Mouse (Mus musculus) ES-E14 (cell line): ENCODE data around the gene Cd28. TPM values are rescaled to one million over a fixed set of nuclear protein-coding genes. Genes with fewer than 3 reads are reported as not detected.

Experiments
- DNase-seq: peaks from one replicate; pipeline ENCODE4 v3.0.0-alpha.2; 2013; ENCODE audit warnings: low read depth, low spot score
- H3K27ac ChIP-seq: 2 replicates; pipeline ENCODE4 v1.5.1; 2012; ENCODE audit warnings: low read depth, mild to moderate bottlenecking, low read length, moderate library complexity, mixed read lengths; ENCODE audit not compliant: poor library complexity, insufficient read depth, severe bottlenecking
- H3K36me3 ChIP-seq: 2 replicates; pipeline ENCODE4 v1.6.1; 2012; ENCODE audit warnings: mild to moderate bottlenecking, low read length, moderate library complexity, mixed read lengths; ENCODE audit not compliant: control insufficient read depth, poor library complexity, insufficient read depth, severe bottlenecking
- H3K4me1 ChIP-seq, 2 experiments: fragments of 150-350 bp in 1 of 2; sonication (generic) in 1 of 2; 2 replicates each; pipeline ENCODE4 v1.6.1; 2012; ENCODE audit warnings: low read length in 2 of 2, mild to moderate bottlenecking in 1 of 2, mixed read lengths in 1 of 2; ENCODE audit not compliant: control insufficient read depth in 2 of 2, insufficient read depth in 2 of 2, poor library complexity in 1 of 2
- H3K4me3 ChIP-seq, 2 experiments: fragments of 150-350 bp in 1 of 2; sonication (generic) in 1 of 2; 2 replicates each; pipeline ENCODE4 v1.5.1; 2012; ENCODE audit warnings: low read length in 2 of 2, low read depth in 1 of 2, mild to moderate bottlenecking in 1 of 2, mixed read lengths in 1 of 2; ENCODE audit not compliant: insufficient read depth in 1 of 2, poor library complexity in 1 of 2, severe bottlenecking in 1 of 2
- H3K9ac ChIP-seq: 2 replicates; pipeline ENCODE4 v1.6.1; 2012; ENCODE audit warnings: low read depth, mild to moderate bottlenecking, low read length, mixed read lengths; ENCODE audit not compliant: poor library complexity, insufficient read depth, severe bottlenecking
- H3K9me3 ChIP-seq: fragments of 150-350 bp; sonication (generic); 2 replicates; pipeline ENCODE4 v1.6.1; 2012; ENCODE audit warnings: low read depth, mild to moderate bottlenecking, low read length; ENCODE audit not compliant: control insufficient read depth, insufficient read depth
- CHD2 ChIP-seq: IDR thresholded peaks from 2 replicates; pipeline ENCODE4 v1.6.1; 2014; ENCODE audit warnings: mild to moderate bottlenecking, low read depth, low read length, inconsistent platforms
- HCFC1 ChIP-seq: IDR thresholded peaks from 2 replicates; pipeline ENCODE4 v1.6.1; 2012; ENCODE audit warnings: low read length, inconsistent platforms, borderline replicate concordance; ENCODE audit not compliant: insufficient read depth
- MAFK ChIP-seq: IDR thresholded peaks from 2 replicates; pipeline ENCODE4 v1.6.1; 2014; ENCODE audit warnings: mild to moderate bottlenecking, low read depth, low read length, inconsistent platforms; ENCODE audit not compliant: insufficient read depth
- ZC3H11A ChIP-seq: IDR thresholded peaks from 2 replicates; pipeline ENCODE4 v1.6.1; 2012; ENCODE audit warnings: low read depth, mild to moderate bottlenecking, inconsistent platforms, low read length, borderline replicate concordance
- ZNF384 ChIP-seq: IDR thresholded peaks from 2 replicates; pipeline ENCODE4 v1.6.1; 2012; ENCODE audit warnings: low read depth, low read length, inconsistent platforms
- in situ Hi-C, 2 experiments: fragments of 600-800 bp; cut with MboI; formaldehyde crosslinking; loops; one replicate each; pipeline ENCODE4 v1.15.1; 2025; ENCODE audit warnings: low sequenced_read_pairs in 2 of 2, inconsistent platforms in 1 of 2; ENCODE audit not compliant: unreplicated experiment in 2 of 2
- total RNA-seq: library from RNA; depleted of rRNA; stranded (reverse); fragments of 300-350 nt; gene quantifications from 2 replicates; pipeline ENCODE4 v1.2.3, GENCODE M21; 2012

The Cd28 gene
- total RNA-seq, 1 experiment = 0.22 TPM

DNA sequence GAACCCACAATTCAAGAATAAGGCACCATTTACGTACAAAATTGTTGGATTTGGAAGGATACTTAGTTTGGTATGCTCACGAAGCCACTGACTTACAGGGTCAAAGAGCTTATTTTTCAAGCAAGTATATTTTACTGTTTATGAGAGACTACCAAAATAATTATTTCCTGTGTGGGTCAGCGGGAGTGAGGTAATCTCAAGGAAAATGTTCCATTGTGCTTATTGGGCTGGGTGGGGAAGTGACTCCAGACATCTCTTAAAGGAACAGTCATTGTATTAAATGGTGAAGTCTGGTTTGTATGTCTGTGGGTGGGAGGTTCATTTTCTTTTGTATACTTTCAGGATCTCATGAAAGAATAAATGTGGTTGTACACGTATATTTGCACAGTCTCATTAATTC is 2.0 kb downstream of the Cd28 start:
- Histone ChIP-seq H3K36me3 (no peaks in the 10 kb centered on the region), H3K9ac (no peak overlapping the region), H3K4me1 (no peaks in the 10 kb centered on the region), H3K27ac (no peak overlapping the region), H3K9me3 (peaks cover 1% of the 10 kb centered on the region; the same call in 1 of the 2 replicates), H3K4me3 (no peak overlapping the region)
- in situ Hi-C loops = no loop called here
- no peak for DNase-seq
- TF ChIP-seq MAFK (no peak), ZNF384 (no peak), ZC3H11A (no peak), CHD2 (no peak), HCFC1 (no peak)

DNA sequence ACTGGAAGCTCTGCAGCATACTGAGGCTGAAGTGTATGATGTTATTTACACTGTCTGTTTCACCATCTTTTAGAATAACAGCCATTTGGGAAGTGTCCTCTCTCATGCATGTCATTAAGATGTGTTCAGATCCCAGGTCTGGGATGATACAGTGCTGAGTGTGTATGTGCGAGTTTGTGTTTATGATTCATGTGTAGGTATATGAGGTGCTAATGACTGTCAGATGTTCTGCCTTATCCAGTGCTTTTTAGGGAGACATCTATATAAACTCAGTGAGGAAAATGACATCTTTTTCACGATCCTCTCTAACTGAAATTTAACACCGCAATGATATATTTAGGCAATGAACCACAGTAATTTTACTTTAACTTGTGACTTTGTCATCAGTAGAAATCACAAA is 7.0 kb downstream of the Cd28 start:
- Histone ChIP-seq H3K9me3 (peaks cover 6% of the 10 kb centered on the region), H3K9ac (no peak overlapping the region), H3K4me3 (no peak overlapping the region), H3K27ac (no peak overlapping the region), H3K4me1 (no peaks in the 10 kb centered on the region), H3K36me3 (no peaks in the 10 kb centered on the region)
- no peak for TF ChIP-seq ZNF384
- TF ChIP-seq CHD2 = no peak
- TF ChIP-seq MAFK = no peak
- TF ChIP-seq ZC3H11A = no peak
- TF ChIP-seq HCFC1 = no peak
- in situ Hi-C loops = no loop called here
- DNase-seq = no peak

DNA sequence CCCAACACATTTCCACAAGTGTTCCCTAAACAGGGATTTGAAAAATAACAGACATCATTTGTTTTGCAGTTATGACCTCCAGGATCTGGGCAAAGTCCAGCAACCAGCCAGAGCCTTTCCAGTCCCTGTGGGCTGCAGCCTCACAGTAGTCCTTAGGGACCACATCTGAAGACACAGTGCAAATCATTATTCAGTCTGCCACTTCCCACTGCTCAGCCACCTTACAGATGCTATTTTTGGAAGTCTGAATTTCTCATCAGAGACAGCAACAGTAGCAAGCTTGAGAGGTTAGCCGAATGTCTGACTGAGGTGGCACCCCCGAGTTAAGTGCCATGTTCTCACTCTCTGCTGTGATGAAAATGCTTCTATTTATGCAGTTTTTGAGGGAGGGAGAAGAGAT is 15.3 kb downstream of the Cd28 start:
- Histone ChIP-seq H3K36me3 (no peaks in the 10 kb centered on the region), H3K9ac (no peak overlapping the region), H3K4me1 (no peaks in the 10 kb centered on the region), H3K9me3 (peaks cover 11% of the 10 kb centered on the region), H3K4me3 (no peak overlapping the region), H3K27ac (no peak overlapping the region)
- TF ChIP-seq HCFC1 (no peak), ZNF384 (no peak), MAFK (no peak), CHD2 (no peak), ZC3H11A (no peak)
- in situ Hi-C loops = no loop called here
- no peak for DNase-seq

DNA sequence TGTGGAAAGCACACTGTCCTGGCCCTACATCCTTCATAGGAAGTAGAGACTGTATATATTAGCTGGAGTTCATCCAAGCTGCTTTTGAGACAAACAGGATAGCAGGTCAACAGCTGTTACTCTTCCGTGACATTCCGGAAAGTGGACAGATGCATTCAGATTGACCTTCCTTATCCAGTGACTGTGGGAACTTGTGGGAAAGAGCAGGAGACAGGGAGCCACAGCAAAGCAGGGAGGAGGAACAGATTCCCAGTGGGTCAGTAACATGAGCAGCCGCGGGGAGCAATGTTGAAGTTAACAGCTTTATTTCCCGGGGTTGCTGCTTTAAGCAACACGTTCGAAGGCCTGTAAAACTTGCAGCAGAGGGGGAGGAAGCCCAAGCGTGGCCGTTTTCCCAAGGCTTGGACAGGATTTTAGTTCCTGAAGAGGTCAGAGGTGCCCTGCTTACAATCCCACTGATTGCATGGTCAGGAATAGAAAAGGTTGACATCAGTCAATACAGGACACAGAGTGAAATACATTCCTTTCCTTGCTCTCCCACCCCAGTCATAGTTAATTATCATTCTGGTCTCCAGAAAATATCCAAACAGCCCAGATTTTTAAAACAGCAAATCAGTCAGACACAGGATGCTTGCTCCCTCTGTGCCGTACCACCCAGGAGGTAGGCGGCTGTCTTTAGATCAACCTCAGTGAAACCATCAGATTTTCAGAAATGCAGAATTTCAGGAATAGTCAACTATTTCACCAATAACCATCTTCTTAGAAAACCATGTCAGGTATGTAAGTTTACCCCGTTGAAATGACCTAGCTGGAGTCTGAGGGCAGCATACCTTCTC is 18.7 kb downstream of the Cd28 start:
- Histone ChIP-seq H3K9ac (no peak overlapping the region), H3K27ac (no peak overlapping the region)

More for the DNA sequence above, 18.7 kb downstream of the Cd28 start:
- no peak for DNase-seq
- H3K9me3 ChIP-seq = peaks cover 11% of the 10 kb centered on the region
- no peaks in the 10 kb centered on the region for H3K4me1 ChIP-seq
- H3K36me3 ChIP-seq = no peaks in the 10 kb centered on the region
- TF ChIP-seq HCFC1 = no peak
- no peak for TF ChIP-seq ZNF384
- TF ChIP-seq MAFK = no peak
- no peak for TF ChIP-seq CHD2
- TF ChIP-seq ZC3H11A = no peak
- in situ Hi-C loops = no loop called here
- no peak overlapping the region for H3K4me3 ChIP-seq
